Mouse (Mus musculus) G1E (cell line): Measurements from ENCODE around the gene Cdh18.

Experiments used
- CTCF ChIP-seq: IDR thresholded peaks from 2 replicates; pipeline ENCODE4 v1.5.1; 2012; ENCODE audit warnings: low read depth, low read length, inconsistent platforms, mixed read lengths
- GATA1 ChIP-seq: IDR thresholded peaks from 2 replicates; pipeline ENCODE4 v1.6.1; 2012; ENCODE audit warnings: borderline replicate concordance, low read length, inconsistent platforms, mixed read lengths
- GATA2 ChIP-seq: IDR thresholded peaks from 2 replicates; pipeline ENCODE4 v1.6.1; 2012; ENCODE audit warnings: low read depth, low read length, inconsistent platforms, borderline replicate concordance
- TAL1 ChIP-seq: conservative IDR thresholded peaks from 2 replicates; pipeline ENCODE4 v1.6.1; 2012; ENCODE audit warnings: low read depth, low read length, inconsistent platforms, mixed read lengths

- TF ChIP-seq CTCF (no peak), TAL1 (no peak), GATA1 (no peak), GATA2 (no peak)
These were observed 472.3 kb downstream of the Cdh18 start for GRCm38 (mm10) chr15:23021151-23021550.
